Mouse (Mus musculus) hindbrain, embryonic 15.5 days (tissue): ENCODE measurements around the gene Irx2. TPM values are rescaled to one million over a fixed set of nuclear protein-coding genes. Genes with fewer than 3 reads are reported as not detected.

Experiments used
- ATAC-seq: fragments of 200-750 bp; cut with Nextera tagmentation; 2 replicates; pipeline ENCODE4 v1.8.0; 2017; ENCODE audit warnings: low read depth, moderate number of reproducible peaks, moderate TSS enrichment; ENCODE audit not compliant: low FRiP score
- H3K27ac ChIP-seq: fragments of 300-500 bp; sonication (generic); replicated peaks from 2 replicates; pipeline ENCODE4 v1.5.1; 2015; ENCODE audit warnings: mild to moderate bottlenecking, inconsistent platforms
- H3K27me3 ChIP-seq: fragments of 300-500 bp; sonication (generic); 2 replicates; pipeline ENCODE4 v1.6.1; 2015; ENCODE audit warnings: control low read depth, inconsistent platforms
- H3K36me3 ChIP-seq: fragments of 300-500 bp; sonication (generic); 2 replicates; pipeline ENCODE4 v1.6.1; 2015; ENCODE audit warnings: control low read depth, inconsistent platforms
- H3K4me1 ChIP-seq: fragments of 300-500 bp; sonication (generic); replicated peaks from 2 replicates; pipeline ENCODE4 v1.6.1; 2015; ENCODE audit warnings: control low read depth, inconsistent platforms
- H3K4me2 ChIP-seq: fragments of 300-500 bp; sonication (generic); 2 replicates; pipeline ENCODE4 v1.6.1; 2015; ENCODE audit warnings: moderate library complexity, mild to moderate bottlenecking, inconsistent platforms
- H3K4me3 ChIP-seq: fragments of 300-500 bp; sonication (generic); 2 replicates; pipeline ENCODE4 v1.5.1; 2015; ENCODE audit warnings: mild to moderate bottlenecking, inconsistent platforms
- H3K9ac ChIP-seq: fragments of 300-500 bp; sonication (generic); 2 replicates; pipeline ENCODE4 v1.6.1; 2015; ENCODE audit warnings: inconsistent platforms
- H3K9me3 ChIP-seq: fragments of 300-500 bp; sonication (generic); 2 replicates; pipeline ENCODE4 v1.6.1; 2016; ENCODE audit warnings: control low read depth, inconsistent platforms
- WGBS: fragments of 180-500 bp; shearing (Covaris S2); methylation state at CpG from one replicate; pipeline ENCODE4 v1.1.7; 2015; 5-methylcytosine and 5-hydroxymethylcytosine counted together
- polyA plus RNA-seq: library from polyadenylated mRNA; unstranded; fragments of >200 nt; fragmentation: Nextera tagmentation; extraction: Ambion mirVana; gene quantifications from 2 replicates; pipeline ENCODE4 v1.2.1, GENCODE M21; 2015

Irx2 gene
- polyA plus RNA-seq, 1 experiment from 2014 or later = 34.6 TPM

DNA sequence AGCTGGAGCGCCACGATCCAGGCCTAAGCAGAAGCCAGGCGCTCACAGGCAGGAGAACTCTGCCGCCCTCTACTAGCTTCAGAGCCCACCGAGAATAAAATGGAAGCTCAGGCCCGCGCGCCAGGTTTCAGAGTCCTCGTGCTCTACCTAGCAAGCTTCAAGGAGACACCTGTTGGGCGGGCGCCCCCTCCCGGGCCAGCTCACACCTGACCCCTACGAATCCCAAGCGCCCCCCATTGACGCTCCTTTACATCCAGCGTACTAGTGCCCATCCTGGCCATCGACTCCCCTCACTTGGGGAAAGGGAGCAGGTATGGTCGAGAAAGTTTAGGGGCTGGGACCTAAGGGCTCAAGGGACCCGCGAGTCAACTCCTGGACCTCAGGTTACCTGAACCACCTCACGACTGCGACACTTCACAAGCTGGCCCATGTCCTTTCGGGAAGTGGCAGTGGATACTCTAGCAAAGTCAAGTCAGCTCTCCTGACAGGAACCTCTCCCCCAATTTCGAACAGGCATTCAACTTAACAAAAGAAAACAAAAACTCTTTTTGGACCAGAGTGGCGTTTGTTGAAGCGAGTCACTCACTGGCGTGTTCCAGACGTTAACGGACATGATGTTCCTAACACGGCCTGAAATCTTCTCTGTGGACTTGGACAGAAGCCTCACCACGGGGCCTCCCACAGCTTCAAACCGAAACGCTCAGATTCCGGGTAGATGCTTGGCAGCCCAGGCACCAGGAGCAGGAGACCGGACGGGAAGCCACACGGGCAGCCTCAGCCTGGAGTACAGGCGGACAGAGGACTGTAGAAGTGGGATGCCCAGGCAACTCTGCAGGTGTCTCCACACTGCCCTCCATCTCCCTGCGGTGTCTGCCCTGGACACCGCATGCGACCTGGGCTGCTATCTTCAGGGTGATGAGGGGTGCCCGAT lies 964 bp upstream of the Irx2 start:
- Histone ChIP-seq H3K4me1 (peaks cover 43% of the 10 kb centered on the region), H3K9me3 (no peaks in the 10 kb centered on the region), H3K9ac (peak overlapping the region; percentile 88), H3K4me3 (peak overlapping the region; percentile 69), H3K27me3 (peaks cover 36% of the 10 kb centered on the region), H3K4me2 (peak overlapping the region; percentile 77), H3K36me3 (no peaks in the 10 kb centered on the region), H3K27ac (peak overlapping the region; percentile 89)
- no peak; the same call in 1 of the 2 replicates for ATAC-seq
- under 1% methylated on average over 42 of the region's 42 CpGs for WGBS

DNA sequence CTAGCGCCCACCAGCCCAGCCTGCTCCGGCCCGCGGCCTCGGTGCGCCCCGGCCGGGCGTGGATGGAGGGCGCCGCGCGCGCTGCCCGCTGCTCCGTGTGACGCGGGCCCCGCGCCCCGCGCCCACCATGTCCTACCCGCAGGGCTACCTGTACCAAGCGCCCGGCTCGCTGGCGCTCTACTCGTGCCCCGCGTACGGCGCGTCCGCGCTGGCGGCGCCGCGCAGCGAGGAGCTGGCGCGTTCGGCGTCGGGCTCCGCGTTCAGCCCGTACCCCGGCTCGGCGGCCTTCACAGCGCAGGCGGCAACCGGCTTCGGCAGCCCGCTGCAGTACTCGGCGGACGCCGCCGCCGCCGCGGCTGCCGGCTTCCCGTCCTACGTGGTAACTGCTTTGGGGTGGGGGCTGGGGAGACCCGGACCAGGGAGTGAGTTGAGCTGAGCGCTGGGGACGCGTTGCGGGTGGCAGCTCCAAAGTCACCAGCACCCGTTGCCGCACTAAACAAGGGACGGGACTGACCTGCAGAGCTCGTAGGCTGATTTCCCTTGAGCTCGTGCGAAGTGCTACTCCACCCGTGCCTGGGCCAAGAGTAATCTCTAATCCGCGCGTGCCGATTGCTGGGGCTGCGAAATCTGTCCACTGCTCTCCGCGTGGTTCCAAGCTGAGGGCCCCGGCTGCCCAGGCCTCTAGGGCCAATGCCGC lies 463 bp downstream of the Irx2 start:
- Histone ChIP-seq H3K27ac (peak overlapping the region; percentile 89), H3K9me3 (no peaks in the 10 kb centered on the region), H3K27me3 (peaks cover 32% of the 10 kb centered on the region), H3K4me3 (peak overlapping the region; percentile 69), H3K4me1 (peaks cover 38% of the 10 kb centered on the region), H3K36me3 (no peaks in the 10 kb centered on the region), H3K4me2 (peak overlapping the region; percentile 77), H3K9ac (peak overlapping the region; percentile 88)
- WGBS = under 1% methylated on average over 75 of the region's 88 CpGs
- ATAC-seq = 0 out of 2 replicates have a peak, but pooled peaks have one; percentile 1

DNA sequence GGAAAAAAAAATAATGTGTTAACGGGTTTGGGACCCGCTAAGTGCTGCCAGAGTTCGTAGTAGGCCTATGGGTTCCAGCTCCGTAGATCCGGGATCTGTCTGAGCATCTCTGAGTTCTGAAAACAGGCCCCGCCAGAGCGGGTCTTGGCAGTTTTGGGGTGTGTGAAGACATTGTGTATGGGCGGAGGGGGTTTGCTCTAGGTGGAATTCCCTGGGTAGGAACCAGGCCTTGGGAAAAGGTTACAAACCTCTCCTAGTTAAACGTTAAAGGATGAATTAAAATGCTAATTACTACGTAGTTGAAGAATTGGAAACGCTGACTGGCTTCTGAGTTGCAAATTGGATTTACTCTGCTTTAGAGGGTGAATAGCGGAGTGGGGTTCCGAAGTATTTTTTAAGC lies 1.2 kb downstream of the Irx2 start:
- WGBS = 2% methylated on average over 13 of the region's 13 CpGs
- Histone ChIP-seq H3K4me1 (peaks cover 31% of the 10 kb centered on the region), H3K4me2 (peak overlapping the region; percentile 77), H3K27me3 (peaks cover 37% of the 10 kb centered on the region), H3K36me3 (no peaks in the 10 kb centered on the region), H3K9ac (peak overlapping the region; percentile 88; the same call in 1 of the 2 replicates), H3K4me3 (peak overlapping the region; percentile 69), H3K27ac (peak overlapping the region; percentile 89), H3K9me3 (no peaks in the 10 kb centered on the region)
- no peak for ATAC-seq

DNA sequence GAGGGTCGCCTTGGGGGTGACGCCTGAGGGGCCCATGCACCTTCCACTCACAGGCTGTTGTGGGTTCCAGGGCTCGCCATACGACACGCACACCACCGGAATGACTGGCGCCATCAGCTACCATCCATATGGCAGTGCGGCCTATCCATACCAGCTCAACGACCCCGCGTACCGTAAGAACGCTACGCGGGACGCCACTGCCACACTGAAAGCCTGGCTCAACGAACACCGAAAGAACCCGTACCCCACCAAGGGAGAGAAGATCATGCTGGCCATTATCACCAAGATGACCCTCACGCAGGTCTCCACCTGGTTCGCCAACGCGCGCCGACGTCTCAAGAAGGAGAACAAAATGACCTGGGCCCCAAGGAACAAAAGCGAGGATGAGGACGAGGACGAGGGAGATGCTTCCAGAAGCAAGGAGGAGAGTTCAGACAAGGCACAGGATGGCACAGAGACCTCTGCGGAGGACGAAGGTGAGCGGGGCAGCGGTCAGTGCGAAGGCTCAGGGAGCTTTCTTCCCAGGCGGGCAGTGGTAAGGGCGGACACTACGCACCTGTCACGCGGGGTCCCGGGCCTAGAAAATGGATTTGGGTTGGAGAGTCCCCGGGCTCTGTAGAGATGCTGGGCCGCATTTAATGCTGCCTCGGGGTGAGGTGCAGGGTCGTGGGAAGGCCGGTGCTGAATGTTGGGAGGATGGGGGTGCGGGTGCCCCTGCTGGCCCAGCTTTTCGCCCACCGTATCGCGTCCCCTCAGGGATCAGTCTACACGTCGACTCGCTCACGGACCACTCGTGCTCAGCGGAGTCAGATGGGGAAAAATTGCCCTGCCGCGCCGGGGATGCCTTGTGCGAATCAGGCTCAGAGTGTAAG lies 2.1 kb downstream of the Irx2 start:
- Histone ChIP-seq H3K4me1 (peaks cover 30% of the 10 kb centered on the region), H3K9ac (peak overlapping the region; percentile 52), H3K4me3 (peak overlapping the region; percentile 69), H3K27ac (peak overlapping the region; percentile 89), H3K36me3 (no peaks in the 10 kb centered on the region), H3K4me2 (peak overlapping the region; percentile 77), H3K9me3 (no peaks in the 10 kb centered on the region), H3K27me3 (peaks cover 41% of the 10 kb centered on the region)
- ATAC-seq = no peak
- WGBS = 1% methylated on average over 60 of the region's 60 CpGs

DNA sequence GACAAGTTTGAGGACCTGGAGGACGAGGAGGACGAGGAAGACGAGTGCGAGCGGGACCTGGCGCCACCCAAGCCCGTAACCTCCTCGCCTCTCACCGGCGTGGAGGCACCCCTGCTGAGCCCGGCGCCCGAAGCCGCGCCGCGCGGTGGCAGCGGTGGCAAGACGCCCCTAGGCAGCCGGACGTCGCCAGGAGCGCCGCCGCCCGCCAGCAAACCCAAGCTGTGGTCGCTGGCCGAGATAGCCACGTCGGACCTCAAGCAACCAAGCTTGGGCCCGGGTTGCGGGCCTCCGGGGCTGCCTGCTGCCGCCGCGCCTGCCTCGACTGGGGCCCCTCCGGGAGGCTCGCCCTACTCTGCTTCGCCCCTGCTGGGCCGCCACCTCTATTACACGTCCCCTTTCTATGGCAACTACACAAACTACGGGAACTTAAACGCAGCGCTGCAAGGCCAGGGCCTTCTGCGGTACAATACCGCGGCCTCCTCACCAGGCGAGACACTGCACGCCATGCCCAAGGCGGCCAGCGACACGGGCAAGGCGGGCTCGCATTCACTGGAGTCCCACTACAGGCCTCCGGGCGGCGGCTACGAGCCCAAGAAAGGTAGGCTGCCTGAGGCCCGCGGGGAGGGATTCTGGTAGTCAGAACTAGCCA lies 2.9 kb downstream of the Irx2 start:
- peak overlapping the region; percentile 69 for H3K4me3 ChIP-seq
- ATAC-seq = no peak
- H3K9ac ChIP-seq = peak overlapping the region; percentile 52
- peak overlapping the region; percentile 89 for H3K27ac ChIP-seq
- peaks cover 34% of the 10 kb centered on the region for H3K4me1 ChIP-seq
- 1% methylated on average over 62 of the region's 62 CpGs for WGBS
- peak overlapping the region; percentile 77 for H3K4me2 ChIP-seq
- no peaks in the 10 kb centered on the region for H3K36me3 ChIP-seq
- H3K27me3 ChIP-seq = peaks cover 38% of the 10 kb centered on the region
- H3K9me3 ChIP-seq = no peaks in the 10 kb centered on the region

DNA sequence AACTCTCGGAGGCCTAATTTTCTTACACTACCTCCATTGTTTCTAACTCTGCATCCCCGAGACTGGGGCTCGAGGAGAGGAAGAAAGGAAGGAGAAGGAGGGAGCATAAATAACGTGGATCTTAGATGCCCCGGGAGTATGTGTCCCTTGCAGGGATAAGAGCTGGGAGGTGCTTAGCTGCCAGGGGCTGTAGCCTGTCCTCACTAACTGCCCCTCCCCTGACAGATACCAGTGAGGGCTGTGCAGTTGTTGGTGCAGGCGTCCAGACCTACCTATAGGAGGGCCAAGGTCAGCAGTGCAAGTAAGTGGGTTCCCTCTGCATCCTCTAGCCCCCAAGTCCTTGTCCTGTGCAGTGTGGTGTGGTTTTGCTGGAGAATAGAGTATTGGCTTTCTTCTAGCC lies 3.7 kb downstream of the Irx2 start:
- Histone ChIP-seq H3K27me3 (peaks cover 43% of the 10 kb centered on the region), H3K9ac (peak overlapping the region; percentile 52), H3K27ac (peak overlapping the region; percentile 89), H3K4me1 (peaks cover 33% of the 10 kb centered on the region), H3K4me3 (peak overlapping the region; percentile 69), H3K9me3 (no peaks in the 10 kb centered on the region), H3K4me2 (peak overlapping the region; percentile 77), H3K36me3 (no peaks in the 10 kb centered on the region)
- 12% methylated on average over 6 of the region's 6 CpGs for WGBS
- no peak for ATAC-seq

DNA sequence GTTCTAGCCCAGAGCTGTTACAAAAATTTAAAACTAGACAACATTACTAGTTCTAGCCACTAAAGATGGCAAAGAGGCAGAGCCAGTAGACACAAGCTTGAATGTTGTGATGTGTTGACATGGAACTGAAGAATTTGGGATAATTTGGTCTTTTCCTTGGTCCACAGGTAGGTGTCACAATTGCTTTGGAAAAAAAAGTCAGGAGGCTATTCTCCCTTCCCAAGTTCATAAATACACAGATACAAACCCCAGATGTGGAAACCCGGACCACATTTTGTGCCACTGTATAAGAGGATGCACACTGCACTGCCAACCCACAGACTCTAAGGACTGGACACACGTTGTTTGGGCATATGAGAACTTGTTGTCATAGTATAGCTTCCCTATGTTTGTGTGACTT lies 4.5 kb downstream of the Irx2 start:
- H3K36me3 ChIP-seq = no peaks in the 10 kb centered on the region
- H3K27ac ChIP-seq = 0 out of 2 replicates have a peak overlapping the region, but pooled peaks have one; percentile 27
- peaks cover 27% of the 10 kb centered on the region for H3K4me1 ChIP-seq
- WGBS = 20% methylated on average over 2 of the region's 2 CpGs
- peaks cover 40% of the 10 kb centered on the region for H3K27me3 ChIP-seq
- no peaks in the 10 kb centered on the region for H3K9me3 ChIP-seq
- ATAC-seq = no peak
- H3K4me3 ChIP-seq = peak overlapping the region; percentile 69
- peak overlapping the region; percentile 77 for H3K4me2 ChIP-seq
- 0 out of 2 replicates have a peak overlapping the region, but pooled peaks have one; percentile 2 for H3K9ac ChIP-seq

DNA sequence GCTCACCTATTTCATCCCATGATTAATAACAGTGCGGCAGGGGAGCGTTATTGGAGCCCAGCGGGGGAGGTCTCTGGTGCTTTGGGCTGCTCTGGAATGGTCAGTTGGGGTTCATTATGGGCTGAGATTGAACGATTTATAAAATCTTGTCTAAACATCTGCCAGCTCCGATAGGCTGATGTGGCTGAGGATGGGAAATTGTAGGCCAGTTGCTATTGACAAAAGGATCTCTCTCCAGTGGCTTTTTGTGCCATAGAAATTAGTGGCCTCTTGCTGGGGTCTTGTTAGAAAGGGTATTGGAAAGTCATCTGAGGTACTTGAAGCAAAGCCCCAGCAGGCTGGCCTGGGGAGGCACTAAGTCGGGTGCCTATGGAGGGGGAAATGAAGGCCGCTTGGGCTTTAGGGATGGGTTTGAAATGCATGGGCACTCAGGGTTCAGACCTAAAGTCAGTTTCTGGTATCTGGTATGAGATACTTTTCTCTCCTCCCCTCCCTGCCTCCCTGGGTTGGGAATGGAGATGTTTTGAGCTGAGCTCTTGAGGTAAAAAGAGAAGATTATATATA lies 6.2 kb downstream of the Irx2 start:
- no peak for ATAC-seq
- WGBS = 24% methylated on average over 7 of the region's 7 CpGs
- Histone ChIP-seq H3K9ac (no peak overlapping the region), H3K4me1 (peaks cover 31% of the 10 kb centered on the region), H3K27ac (peak overlapping the region; percentile 28; the same call in 1 of the 2 replicates), H3K9me3 (no peaks in the 10 kb centered on the region), H3K4me2 (peak overlapping the region; percentile 38), H3K27me3 (peaks cover 53% of the 10 kb centered on the region), H3K4me3 (peak overlapping the region; percentile 27), H3K36me3 (no peaks in the 10 kb centered on the region)

DNA sequence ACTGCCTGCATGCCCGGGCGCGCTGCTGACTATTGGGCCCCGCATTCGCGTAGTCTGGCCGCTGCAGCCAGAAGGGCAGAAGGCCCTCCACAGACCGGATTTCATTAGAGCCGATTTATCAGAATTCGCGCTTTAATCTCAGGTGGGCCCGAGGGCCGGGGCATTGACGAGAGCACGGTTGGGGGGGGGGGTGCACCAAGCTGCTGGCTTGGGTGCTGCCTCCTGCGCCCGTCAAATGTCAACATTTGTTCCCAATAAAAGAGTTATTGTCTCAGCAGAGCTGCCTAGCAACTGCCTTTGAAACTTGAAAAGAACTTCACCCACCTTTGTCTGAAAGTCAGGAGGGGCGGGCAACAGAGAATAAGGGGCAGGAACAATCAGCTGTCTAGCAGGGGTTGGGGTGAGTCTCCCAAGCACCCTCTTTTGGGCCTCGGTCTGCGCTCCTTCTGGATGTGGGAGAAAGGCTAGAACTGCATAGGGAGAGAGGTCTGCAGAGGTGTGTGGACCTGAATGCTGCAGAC lies 7.8 kb downstream of the Irx2 start:
- Histone ChIP-seq H3K4me1 (peaks cover 33% of the 10 kb centered on the region), H3K9ac (0 out of 2 replicates have a peak overlapping the region, but pooled peaks have one; percentile 6), H3K9me3 (no peaks in the 10 kb centered on the region), H3K4me2 (peak overlapping the region; percentile 40), H3K27me3 (peaks cover 64% of the 10 kb centered on the region), H3K4me3 (no peak overlapping the region), H3K36me3 (no peaks in the 10 kb centered on the region), H3K27ac (0 out of 2 replicates have a peak overlapping the region, but pooled peaks have one; percentile 17)
- ATAC-seq = no peak
- 4% methylated on average over 20 of the region's 20 CpGs for WGBS

DNA sequence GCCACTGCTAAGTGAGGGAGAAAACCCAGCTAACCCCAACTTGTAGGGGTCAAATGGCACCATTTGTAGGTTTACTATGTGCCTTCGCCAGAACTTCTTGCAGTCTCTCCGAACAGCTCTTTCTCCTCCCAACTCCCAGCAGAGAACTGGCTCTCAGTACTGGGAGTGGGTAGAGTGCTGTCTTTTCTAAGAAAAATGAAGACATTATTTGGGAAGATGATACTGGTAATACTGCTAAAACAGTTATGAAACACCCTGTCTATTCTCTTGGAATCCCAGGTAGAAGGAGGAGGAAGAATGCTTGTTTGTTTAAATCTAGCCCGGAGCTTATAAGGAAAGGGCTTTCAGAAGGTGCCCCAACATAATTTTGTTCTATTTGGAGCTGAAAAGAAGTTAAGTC lies 8.9 kb downstream of the Irx2 start:
- peaks cover 28% of the 10 kb centered on the region for H3K4me1 ChIP-seq

More for the DNA sequence above, 8.9 kb downstream of the Irx2 start:
- no peak overlapping the region for H3K4me2 ChIP-seq
- H3K4me3 ChIP-seq = no peak overlapping the region
- WGBS = 23% methylated on average over 3 of the region's 3 CpGs
- no peak overlapping the region for H3K27ac ChIP-seq
- H3K9me3 ChIP-seq = no peaks in the 10 kb centered on the region
- no peak for ATAC-seq
- H3K27me3 ChIP-seq = peaks cover 63% of the 10 kb centered on the region
- no peaks in the 10 kb centered on the region for H3K36me3 ChIP-seq
- no peak overlapping the region for H3K9ac ChIP-seq
